9 mouse cellular contexts compared by ENCODE assay signal in the genomic region with DNA sequence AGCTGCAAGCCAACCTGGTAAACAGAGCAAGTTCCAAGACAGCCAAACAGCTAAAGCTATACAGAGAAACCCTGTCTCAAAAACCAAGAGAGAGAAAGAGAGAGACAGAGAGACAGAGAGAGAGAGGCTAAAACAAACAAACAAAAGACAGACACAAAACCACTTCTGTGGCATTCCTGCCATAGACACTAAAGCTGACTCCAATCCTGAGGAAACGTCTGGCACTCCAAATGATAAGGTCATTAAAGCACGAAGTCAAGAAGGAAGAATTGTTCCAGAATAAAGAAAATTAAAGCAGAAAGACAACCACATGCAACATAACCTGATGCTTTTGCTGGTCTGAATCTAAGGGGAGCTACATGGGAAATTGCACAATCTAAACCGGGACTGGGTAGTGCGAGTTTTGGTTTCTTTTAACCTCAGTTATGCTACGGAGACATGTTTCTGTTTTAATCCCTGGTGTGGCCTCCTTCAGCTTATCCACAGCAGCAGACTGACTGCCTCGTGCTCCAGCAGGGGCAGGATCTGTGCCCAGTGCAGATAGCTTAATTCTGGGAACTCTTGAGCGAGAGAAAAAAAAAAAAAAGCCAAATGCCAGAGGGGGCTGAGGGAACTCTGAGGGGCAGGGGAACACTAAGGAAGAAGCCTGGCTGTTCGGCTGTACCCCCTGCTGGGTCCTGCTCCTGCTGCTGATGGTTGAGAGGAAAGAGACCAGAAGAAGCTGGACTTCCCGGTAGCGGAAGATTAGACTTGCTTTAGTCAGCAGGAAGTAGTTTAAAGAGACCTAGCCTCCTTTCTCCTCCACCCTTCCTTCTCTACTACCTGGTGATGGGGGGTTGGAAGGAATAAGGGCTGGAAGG. TPM values are rescaled to one million over a fixed set of nuclear protein-coding genes. Genes with fewer than 3 reads are reported as not detected.
DNase-seq lines count a peak whose midpoint lies in the region; TF ChIP-seq lines count a peak whose summit lies in the region.
"Had no signal": no experiment of that assay in that cellular context is flagged by ENCODE, and none has a peak within 500 bp of the region (broad histone marks: within the 10 kb centered on the region; RNA-seq: fewer than 3 reads in every experiment).

No protein-coding gene starts in this region.

- no peak for TF ChIP-seq CTCF in spleen, adult 2 months (IDR thresholded peaks at IDR 0.05; ENCODE audit: extremely low read depth, insufficient read depth, insufficient read length, insufficient replicate concordance)

- peaks cover 5% of the 10 kb centered on the region for H3K79me2 ChIP-seq in myocyte (ENCODE audit: control insufficient read depth, insufficient read depth)

- WGBS in spleen, adult 2 months: 40% methylated on average over 10 of the region's 10 CpGs

- H3K27ac ChIP-seq in spleen, adult 2 months (ENCODE audit: insufficient read depth, low read length): peak overlapping the region; percentile 76
- H3K27ac ChIP-seq: hindbrain, postnatal 0 days had no signal

- H3K4me3 ChIP-seq in spleen, adult 2 months (ENCODE audit: extremely low read depth, insufficient read depth, insufficient read length): peak overlapping the region; percentile 8; the same call in 1 of the 2 replicates
- no peak overlapping the region for H3K4me3 ChIP-seq in myocyte

- peak; percentile 10 to 20 for DNase-seq in cerebellum, postnatal 14 days
- DNase-seq in cerebellum, adult 9-10 months: no peak
- DNase-seq in spleen, adult 2 months (ENCODE audit: low read depth in 1 of 2, low spot score in 2 of 2): no peak
- DNase-seq in spleen, postnatal 36 days (ENCODE audit: low spot score in 2 of 2): no peak
- DNase-seq in heart, postnatal 10 days: peak; percentile 45 to 61
- DNase-seq in kidney, adult 18-20 months: no peak
- DNase-seq in frontal cortex, postnatal 10 days (ENCODE audit: low spot score in 2 of 2): no peak

- H3K4me2 ChIP-seq in myocyte (ENCODE audit: low read depth): no peak overlapping the region

- H3K4me1 ChIP-seq in spleen, adult 2 months (ENCODE audit: control insufficient read depth, insufficient read depth, insufficient read length): no peaks in the 10 kb centered on the region

- intact Hi-C loops in heart, postnatal 10 days (cut with DNase I): no loop called here

- H3K27me3 ChIP-seq in spleen, adult 2 months (ENCODE audit: control insufficient read depth, insufficient read depth, low read length): no peaks in the 10 kb centered on the region
- no peaks in the 10 kb centered on the region for H3K27me3 ChIP-seq in myocyte (ENCODE audit: control insufficient read depth, insufficient read depth, insufficient read length)

- TF ChIP-seq POLR2A in spleen, adult 2 months (IDR thresholded peaks at IDR 0.05; ENCODE audit: low read depth, low read length): no peak
- no peak for TF ChIP-seq POLR2A in myocyte (IDR thresholded peaks at IDR 0.05; ENCODE audit: insufficient read length, low read depth)

- no peak overlapping the region for H3ac ChIP-seq in myocyte (ENCODE audit: control insufficient read depth, insufficient read length)

- peaks cover 18% of the 10 kb centered on the region for H3K36me3 ChIP-seq in spleen, adult 2 months (ENCODE audit: control insufficient read depth, insufficient read depth, low read length)
- H3K36me3 ChIP-seq in myocyte (ENCODE audit: control insufficient read depth, insufficient read depth): peaks cover 27% of the 10 kb centered on the region

TF ChIP-seq in myocyte, 11 proteins besides CTCF, POLR2A, EP300 and RAD21:
- TF ChIP-seq CEBPB (IDR thresholded peaks at IDR 0.05; ENCODE audit: insufficient read depth, poor library complexity, severe bottlenecking) (peak; percentile 60; the same call in 1 of the 2 replicates), MAX (IDR thresholded peaks at IDR 0.05; ENCODE audit: low read depth) (no peak)

RNA-seq across cellular contexts. Expression of gene Atf6, which starts 21.9 kb away (rescaled TPM):
- 9.6 and 10.2 TPM in 2 replicates for polyA plus RNA-seq in spleen, adult 2 months (2012; rRNA removed)
- total RNA-seq in heart, postnatal 10 days (2021): 10 to 100 TPM; 52.5 to 54.4 TPM
- 40.2 TPM for polyA plus RNA-seq in myocyte (2012; fragmentation: generic; extraction: Trizol)

RNA-seq across cellular contexts. Expression of gene Gm26620, which starts 39.2 kb away (rescaled TPM):
- 0.44 and 1.2 TPM in 2 replicates for polyA plus RNA-seq in spleen, adult 2 months (2012; rRNA removed)
- under 1 TPM; 0.55 to 0.67 TPM for total RNA-seq in heart, postnatal 10 days (2021)
- polyA plus RNA-seq in myocyte (2012; fragmentation: generic; extraction: Trizol): 0.06 TPM

RNA-seq across cellular contexts. Expression of gene Dusp12, which starts 39.7 kb away (rescaled TPM):
- 11.0 and 15.0 TPM in 2 replicates for polyA plus RNA-seq in spleen, adult 2 months (2012; rRNA removed)
- 10 to 100 TPM in 1 of 2 experiments, 1 to 10 TPM in 1; 8.7 to 13.1 TPM for total RNA-seq in heart, postnatal 10 days (2021)
- polyA plus RNA-seq in myocyte (2012; fragmentation: generic; extraction: Trizol): 26.8 TPM

Comparison
In these comparisons a context has a peak if more than half of its experiments do, and no peak if none do; other contexts are left out.
1. DNase-seq: peak in cerebellum, postnatal 14 days (2 of 2) and heart, postnatal 10 days (2 of 2); none in cerebellum, adult 9-10 months (single experiment), spleen, adult 2 months (0 of 2), spleen, postnatal 36 days (0 of 2), kidney, adult 18-20 months (single experiment) and frontal cortex, postnatal 10 days (0 of 2).